Mouse (Mus musculus) embryonic facial prominence, embryonic 11.5 days (tissue): ENCODE data around the gene Mapk6. TPM values are rescaled to one million over a fixed set of nuclear protein-coding genes. Genes with fewer than 3 reads are reported as not detected.

Experiments used
- ATAC-seq: fragments of 200-750 bp; cut with Nextera tagmentation; replicated peaks from 2 replicates; pipeline ENCODE4 v1.8.0; 2017; ENCODE audit warnings: low read depth; ENCODE audit not compliant: insufficient number of reproducible peaks, low FRiP score, low TSS enrichment
- DNase-seq: peaks from one replicate; pipeline ENCODE4 v3.0.0-alpha.2; 2015; ENCODE audit warnings: low spot score
- H3K27ac ChIP-seq: fragments of 300-500 bp; sonication (generic); replicated peaks from 2 replicates; pipeline ENCODE4 v1.5.1; 2014; ENCODE audit warnings: mild to moderate bottlenecking, low read depth, low read length, control low read depth
- H3K27me3 ChIP-seq: fragments of 300-500 bp; sonication (generic); 2 replicates; pipeline ENCODE4 v1.6.1; 2014; ENCODE audit warnings: mild to moderate bottlenecking, low read length, moderate library complexity, mixed read lengths; ENCODE audit not compliant: control insufficient read depth, insufficient read depth
- H3K36me3 ChIP-seq: fragments of 300-500 bp; sonication (generic); replicated peaks from 2 replicates; pipeline ENCODE4 v1.6.1; 2014; ENCODE audit warnings: low read depth, mild to moderate bottlenecking, low read length, moderate library complexity, mixed read lengths; ENCODE audit not compliant: control insufficient read depth, insufficient read depth
- H3K4me1 ChIP-seq: fragments of 300-500 bp; sonication (generic); 2 replicates; pipeline ENCODE4 v1.6.1; 2014; ENCODE audit warnings: low read length, mixed read lengths; ENCODE audit not compliant: control insufficient read depth, insufficient read depth
- H3K4me2 ChIP-seq: fragments of 300-500 bp; sonication (generic); 2 replicates; pipeline ENCODE4 v1.6.1; 2014; ENCODE audit warnings: low read depth, mild to moderate bottlenecking, control low read depth, low read length, moderate library complexity
- H3K4me3 ChIP-seq: fragments of 300-500 bp; sonication (generic); 2 replicates; pipeline ENCODE4 v1.5.1; 2014; ENCODE audit warnings: low read depth, low read length, control low read depth
- H3K9ac ChIP-seq: fragments of 300-500 bp; sonication (generic); replicated peaks from 2 replicates; pipeline ENCODE4 v1.6.1; 2014; ENCODE audit warnings: mild to moderate bottlenecking, control low read depth, low read length
- H3K9me3 ChIP-seq: fragments of 300-500 bp; sonication (generic); replicated peaks from 2 replicates; pipeline ENCODE4 v1.6.1; 2016; ENCODE audit warnings: mild to moderate bottlenecking, low read length, inconsistent platforms, mixed read lengths; ENCODE audit not compliant: control insufficient read depth
- WGBS: fragments of 180-500 bp; shearing (Covaris S2); extraction: QIAGEN DNeasy Blood & Tissue Kit; methylation state at CpG from one replicate; pipeline ENCODE4 v1.1.7; 2014; 5-methylcytosine and 5-hydroxymethylcytosine counted together
- polyA plus RNA-seq: library from polyadenylated mRNA; unstranded; fragments of >200 nt; fragmentation: Nextera tagmentation; extraction: Ambion mirVana; gene quantifications from 2 replicates; pipeline ENCODE4 v1.2.1, GENCODE M21; 2014

The Mapk6 gene
- polyA plus RNA-seq, 1 experiment from 2014 or later, result 152 TPM

DNA sequence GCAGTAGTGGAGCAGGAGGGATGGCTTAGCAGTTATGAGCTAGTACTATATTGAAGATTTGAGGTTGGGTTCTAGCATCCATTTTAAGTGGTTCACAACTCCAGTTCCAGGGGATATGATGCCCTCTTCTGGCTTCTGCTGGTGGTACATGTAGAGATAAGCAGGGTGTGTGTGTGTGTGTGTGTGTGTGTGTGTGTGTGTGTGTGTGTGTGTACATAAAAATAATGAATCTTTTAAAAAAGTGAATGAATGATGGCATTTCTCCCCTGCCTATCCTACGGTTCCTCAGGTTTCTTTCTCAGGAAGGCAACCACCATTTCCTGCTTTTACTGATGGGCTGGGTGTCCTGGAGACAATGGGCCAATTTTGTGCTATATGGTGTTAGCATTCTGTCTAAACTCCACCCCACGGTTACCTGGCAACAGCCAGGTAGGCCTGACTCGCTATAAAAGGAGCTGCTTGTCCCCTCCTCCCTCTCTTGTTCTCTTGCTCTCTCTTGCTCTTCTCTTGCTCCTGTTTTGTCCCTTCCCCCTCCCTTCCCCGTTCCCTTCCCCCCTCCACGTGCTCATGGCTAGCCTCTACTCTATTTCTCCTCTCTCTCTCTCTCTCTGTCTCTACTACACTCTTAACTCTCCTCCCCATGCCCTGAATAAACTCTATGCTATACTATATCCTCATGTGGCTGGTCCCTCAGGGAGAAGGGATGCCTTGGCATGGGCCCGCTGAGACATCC, 28.0 kb upstream of the Mapk6 start:
- no peak overlapping the region for H3K4me2 ChIP-seq
- ATAC-seq, result no peak
- H3K4me3 ChIP-seq, result no peak overlapping the region
- 23% methylated on average over 6 of the region's 6 CpGs for WGBS
- DNase-seq, result peak; percentile 20
- peaks cover 3% of the 10 kb centered on the region; the same call in 1 of the 2 replicates for H3K4me1 ChIP-seq
- H3K36me3 ChIP-seq, result no peaks in the 10 kb centered on the region
- H3K27me3 ChIP-seq, result no peaks in the 10 kb centered on the region
- H3K27ac ChIP-seq, result no peak overlapping the region
- no peak overlapping the region for H3K9ac ChIP-seq
- H3K9me3 ChIP-seq, result no peaks in the 10 kb centered on the region

DNA sequence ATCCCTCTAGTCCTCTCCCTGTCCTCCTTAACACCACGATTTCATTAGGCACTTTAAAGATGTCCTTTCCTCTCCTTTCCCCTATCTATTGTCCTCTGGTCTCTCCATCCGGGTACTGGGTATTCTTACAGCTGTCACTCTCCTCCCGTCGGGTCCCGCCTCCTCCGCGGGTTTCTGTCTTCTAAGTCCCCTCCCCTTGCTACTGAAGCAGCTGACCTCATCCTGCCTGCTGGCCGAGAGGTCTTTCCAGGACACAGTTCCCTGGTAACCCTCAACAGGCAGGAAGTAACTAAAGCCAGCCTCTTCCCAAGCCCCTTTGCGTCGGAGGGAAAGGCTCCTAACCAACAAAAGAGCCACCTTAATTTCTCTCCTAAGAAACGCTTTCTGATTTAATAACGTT, 26.1 kb upstream of the Mapk6 start:
- Histone ChIP-seq H3K9ac (no peak overlapping the region), H3K4me2 (no peak overlapping the region), H3K27me3 (no peaks in the 10 kb centered on the region), H3K4me3 (no peak overlapping the region), H3K4me1 (no peaks in the 10 kb centered on the region), H3K36me3 (no peaks in the 10 kb centered on the region), H3K27ac (no peak overlapping the region), H3K9me3 (no peaks in the 10 kb centered on the region)
- ATAC-seq (peak; percentile 77), DNase-seq (peak; percentile 77)
- 4% methylated on average over 12 of the region's 12 CpGs for WGBS

DNA sequence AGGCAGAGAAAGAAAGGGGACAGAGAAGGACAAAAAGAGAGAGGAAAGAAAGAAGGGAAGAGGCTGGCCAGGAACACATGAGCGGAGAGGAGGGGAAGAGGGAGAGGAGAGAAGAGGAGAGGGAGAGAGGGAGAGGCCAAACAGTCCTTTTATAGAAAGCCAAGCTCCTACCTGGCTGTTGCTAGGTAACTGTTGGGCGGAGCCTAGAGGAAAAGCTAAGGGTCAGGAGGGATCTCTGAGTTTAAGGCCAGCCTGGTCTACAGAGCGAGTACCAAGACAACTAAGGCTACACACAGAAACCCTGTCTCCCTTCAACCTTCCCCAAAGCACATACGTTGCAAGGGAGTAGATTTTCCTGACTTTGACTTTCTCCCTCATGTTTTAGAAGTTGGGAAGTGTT, 25.5 kb upstream of the Mapk6 start:
- no peaks in the 10 kb centered on the region for H3K4me1 ChIP-seq
- no peaks in the 10 kb centered on the region for H3K9me3 ChIP-seq
- WGBS, result 78% methylated on average over 4 of the region's 4 CpGs
- ATAC-seq (no peak), DNase-seq (no peak)
- no peak overlapping the region for H3K27ac ChIP-seq
- no peak overlapping the region for H3K4me3 ChIP-seq
- H3K27me3 ChIP-seq, result no peaks in the 10 kb centered on the region
- no peak overlapping the region for H3K9ac ChIP-seq
- H3K36me3 ChIP-seq, result no peaks in the 10 kb centered on the region
- no peak overlapping the region for H3K4me2 ChIP-seq

DNA sequence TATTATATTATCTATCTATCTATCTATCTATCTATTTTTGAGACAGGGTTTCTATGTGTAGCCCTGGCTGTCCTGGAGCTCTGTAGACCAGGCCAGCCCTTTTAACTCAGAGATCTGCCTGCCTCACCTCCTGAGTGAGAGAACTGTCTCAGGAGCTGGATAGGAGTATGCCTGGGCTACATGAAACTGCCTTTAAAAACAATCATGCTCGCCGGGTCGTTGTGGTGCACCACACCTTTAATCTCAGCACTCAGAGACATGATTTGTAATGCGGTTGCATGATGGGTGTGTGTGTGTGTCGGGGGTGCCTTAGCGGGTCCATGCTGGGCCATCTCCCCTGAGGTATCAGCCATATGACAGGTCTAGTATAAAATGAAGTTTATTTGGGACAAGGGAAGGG, 25.1 kb upstream of the Mapk6 start:
- Histone ChIP-seq H3K27ac (no peak overlapping the region), H3K27me3 (no peaks in the 10 kb centered on the region), H3K9ac (no peak overlapping the region), H3K4me3 (no peak overlapping the region), H3K4me1 (no peaks in the 10 kb centered on the region), H3K4me2 (no peak overlapping the region), H3K36me3 (no peaks in the 10 kb centered on the region), H3K9me3 (no peaks in the 10 kb centered on the region)
- WGBS, result 79% methylated on average over 6 of the region's 6 CpGs
- DNase-seq (no peak), ATAC-seq (no peak)

DNA sequence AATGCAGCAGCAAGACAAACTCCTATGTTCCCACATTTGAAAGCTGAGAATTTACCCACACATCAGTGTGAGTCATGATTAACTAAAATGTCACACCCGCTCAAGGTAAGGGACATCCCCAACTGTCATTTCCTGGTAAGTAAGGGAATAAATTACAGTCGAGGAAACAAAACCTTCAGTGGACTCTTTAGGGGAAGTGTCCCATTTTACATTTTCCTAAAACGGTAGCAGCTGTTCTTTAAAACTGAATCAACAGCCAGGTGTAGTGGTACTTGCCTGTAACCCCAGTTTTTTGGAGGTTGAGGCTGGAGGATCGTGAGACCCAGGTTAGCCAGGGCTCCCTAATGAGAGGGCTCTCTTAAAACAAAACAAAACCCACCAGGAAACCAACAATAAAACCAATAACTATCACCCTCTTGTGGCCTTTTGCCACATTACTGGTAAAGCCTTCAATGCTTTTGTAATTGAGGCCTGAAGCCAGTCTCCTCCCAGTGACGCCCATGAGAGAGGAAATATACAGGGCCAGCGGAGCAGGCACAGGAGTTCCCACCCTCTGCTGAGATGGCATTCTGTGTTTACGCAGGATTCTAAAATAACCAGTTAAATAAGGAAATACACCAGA, 24.5 kb upstream of the Mapk6 start:
- WGBS, result 44% methylated on average over 7 of the region's 7 CpGs
- ATAC-seq (no peak), DNase-seq (peak; percentile 68)
- no peak overlapping the region for H3K27ac ChIP-seq
- no peak overlapping the region for H3K4me3 ChIP-seq
- H3K27me3 ChIP-seq, result no peaks in the 10 kb centered on the region
- H3K9me3 ChIP-seq, result no peaks in the 10 kb centered on the region
- no peaks in the 10 kb centered on the region for H3K36me3 ChIP-seq
- no peaks in the 10 kb centered on the region for H3K4me1 ChIP-seq
- no peak overlapping the region for H3K9ac ChIP-seq
- no peak overlapping the region for H3K4me2 ChIP-seq

DNA sequence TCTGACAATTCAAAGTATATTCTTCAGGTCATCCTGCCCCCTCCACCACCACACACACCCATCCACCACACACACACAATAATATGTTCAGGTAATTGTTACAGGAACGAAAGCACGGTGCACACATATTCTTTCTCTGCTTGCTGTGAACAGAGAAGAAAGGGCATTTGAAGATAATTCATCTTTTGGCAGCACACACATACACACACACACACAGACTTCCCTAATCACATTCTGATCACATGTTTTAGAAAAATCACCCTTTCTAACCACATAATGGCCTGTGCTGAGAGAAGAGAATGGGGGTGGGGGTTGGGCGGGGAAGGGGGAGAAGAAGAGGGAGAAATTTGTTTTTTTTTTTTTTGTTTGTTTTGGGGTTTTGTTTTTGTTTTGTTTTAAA, 22.9 kb upstream of the Mapk6 start:
- Histone ChIP-seq H3K4me2 (no peak overlapping the region), H3K9me3 (no peaks in the 10 kb centered on the region), H3K36me3 (no peaks in the 10 kb centered on the region), H3K27me3 (no peaks in the 10 kb centered on the region), H3K4me1 (no peaks in the 10 kb centered on the region), H3K4me3 (no peak overlapping the region), H3K27ac (no peak overlapping the region), H3K9ac (no peak overlapping the region)
- 92% methylated on average over 3 of the region's 3 CpGs for WGBS
- ATAC-seq, result no peak
- DNase-seq, result no peak

DNA sequence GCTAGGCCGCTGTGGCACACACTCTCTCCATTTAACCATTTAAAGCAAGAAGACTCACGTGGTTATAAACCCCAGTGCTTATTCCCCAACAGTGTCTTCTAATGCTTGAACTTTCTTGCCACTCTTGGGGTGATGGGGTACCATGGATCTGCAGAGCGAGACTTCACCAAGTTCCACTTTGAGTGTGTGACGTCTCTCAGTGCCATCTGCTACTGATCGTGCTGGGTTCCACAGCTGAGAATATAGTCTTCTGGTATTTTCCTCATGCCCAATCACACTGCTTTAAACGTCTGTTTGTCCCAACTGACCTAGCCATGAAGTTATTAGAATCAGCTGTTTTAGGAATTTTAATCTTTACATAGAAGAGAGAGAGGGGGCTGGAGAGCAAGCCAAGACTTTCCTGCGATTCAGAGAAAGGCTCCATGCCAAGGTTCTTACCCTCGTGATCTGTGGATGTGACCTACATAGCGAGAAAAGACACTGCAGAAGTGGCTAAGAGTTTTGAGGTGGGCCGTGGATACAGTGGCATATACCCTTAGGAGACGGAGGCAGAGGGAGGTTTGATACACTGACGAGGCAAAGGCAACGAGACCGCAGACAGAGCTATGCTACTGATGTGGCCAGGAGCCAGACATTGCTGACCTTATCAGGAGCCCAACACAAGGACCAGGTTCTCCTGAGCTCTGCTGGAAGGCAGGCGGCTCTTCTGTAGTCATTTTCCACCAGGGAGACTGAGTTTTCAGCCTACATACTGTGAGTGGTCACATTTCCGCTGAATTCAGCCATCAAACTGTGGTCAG, 21.2 kb upstream of the Mapk6 start:
- ATAC-seq, result no peak
- Histone ChIP-seq H3K9ac (no peak overlapping the region), H3K27ac (no peak overlapping the region), H3K36me3 (no peaks in the 10 kb centered on the region), H3K4me3 (no peak overlapping the region), H3K4me2 (no peak overlapping the region), H3K4me1 (no peaks in the 10 kb centered on the region), H3K27me3 (no peaks in the 10 kb centered on the region), H3K9me3 (no peaks in the 10 kb centered on the region)
- WGBS, result 71% methylated on average over 16 of the region's 16 CpGs
- no peak for DNase-seq

DNA sequence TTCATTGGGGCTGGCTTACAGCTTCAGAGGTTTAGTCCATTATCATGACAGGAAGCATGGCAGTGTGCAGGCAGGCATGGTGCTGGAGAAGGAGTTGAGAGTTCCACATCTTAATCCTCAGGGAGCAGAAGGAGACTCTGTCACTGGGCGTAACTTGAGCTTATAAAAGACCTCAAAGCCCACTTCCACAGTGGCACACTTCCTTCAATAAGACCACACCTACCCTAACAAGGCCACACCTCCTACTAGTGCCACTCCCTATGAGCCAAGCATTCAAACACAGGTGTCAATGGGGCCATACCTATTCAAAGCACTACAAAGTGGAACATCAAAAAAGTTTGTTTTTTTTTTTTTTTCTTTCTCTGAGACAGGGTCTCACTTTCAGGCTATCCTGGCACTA, 19.9 kb upstream of the Mapk6 start:
- no peaks in the 10 kb centered on the region for H3K4me1 ChIP-seq
- 81% methylated on average over 1 of the region's 1 CpGs for WGBS
- no peaks in the 10 kb centered on the region for H3K9me3 ChIP-seq
- no peak overlapping the region for H3K27ac ChIP-seq
- H3K9ac ChIP-seq, result no peak overlapping the region
- DNase-seq (no peak), ATAC-seq (no peak)
- no peak overlapping the region for H3K4me3 ChIP-seq
- H3K27me3 ChIP-seq, result no peaks in the 10 kb centered on the region
- no peaks in the 10 kb centered on the region for H3K36me3 ChIP-seq
- H3K4me2 ChIP-seq, result no peak overlapping the region
